Mouse (Mus musculus): ENCODE measurements around the gene Nme8. TPM values are rescaled to one million over a fixed set of nuclear protein-coding genes. Genes with fewer than 3 reads are reported as not detected.

Gene Nme8
- total and polyA plus RNA-seq, 3 experiments, result 0.11 TPM; not detected in 2

DNA sequence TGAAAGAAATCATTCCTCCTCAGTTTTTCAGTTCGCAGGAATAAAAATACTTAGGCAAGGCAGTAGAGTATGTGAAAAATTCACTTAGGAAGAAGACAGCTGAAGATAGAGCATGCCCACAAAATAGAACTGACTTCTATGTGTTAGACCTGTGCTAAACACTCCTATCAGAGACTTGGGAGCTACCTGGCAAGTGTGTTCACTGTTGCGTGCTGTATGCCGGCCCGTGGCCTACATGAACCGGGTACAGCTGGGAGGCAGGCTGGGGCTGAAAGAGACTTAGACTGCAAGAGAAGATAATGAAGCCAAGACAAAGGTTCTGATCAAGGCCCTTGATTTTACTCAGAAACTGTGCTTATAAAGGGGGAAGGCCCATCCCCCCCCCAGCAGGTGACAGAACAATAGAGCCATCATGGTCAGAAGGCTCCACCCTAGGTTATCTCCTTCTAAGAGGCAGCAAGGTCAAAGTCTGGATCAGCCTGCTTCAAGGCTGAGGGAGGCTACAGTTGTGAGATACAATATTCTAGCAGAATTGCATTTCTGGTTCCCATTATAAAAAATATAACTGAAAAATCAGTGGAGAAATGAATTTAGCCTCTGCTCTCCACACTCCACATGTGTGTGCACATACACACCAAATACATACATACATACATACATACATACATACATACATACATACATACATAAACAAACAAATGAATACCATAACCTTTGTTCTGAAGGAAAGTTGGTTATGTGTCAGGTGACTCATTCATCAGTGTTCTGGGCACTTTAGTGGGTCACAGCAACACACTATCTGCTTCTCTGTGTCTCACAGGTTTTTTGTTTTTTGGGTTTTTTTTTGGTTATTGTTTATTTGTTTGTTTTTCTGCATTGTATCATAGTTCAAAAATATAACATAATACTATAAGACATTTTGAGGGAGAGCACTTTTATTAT is 66.6 kb downstream of the Nme8 start:
- H3K27me3 ChIP-seq (ENCODE audit: insufficient read depth, low read length), result peaks cover 5% of the 10 kb centered on the region
- ATAC-seq (ENCODE audit: extremely low read depth, insufficient number of reproducible peaks, low FRiP score, poor library complexity, severe bottlenecking) (no peak), DNase-seq (ENCODE audit: low spot score) (no peak)
- H3K9me3 ChIP-seq (replicated peaks), result no peaks in the 10 kb centered on the region
- no peak for TF ChIP-seq GATA2 (IDR thresholded peaks at IDR 0.05; ENCODE audit: borderline replicate concordance, low read depth, low read length)
- no peak for TF ChIP-seq POLR2AphosphoS5 (IDR thresholded peaks at IDR 0.05; ENCODE audit: insufficient replicate concordance, low read depth, low read length)
- TF ChIP-seq GATA1 (IDR thresholded peaks at IDR 0.05; ENCODE audit: borderline replicate concordance, low read length), result no peak
- no peak for TF ChIP-seq CTCF (IDR thresholded peaks at IDR 0.05; ENCODE audit: low read depth, low read length)
- no peak for TF ChIP-seq TAL1 (conservative IDR thresholded peaks at IDR 0.05; ENCODE audit: low read depth, low read length)
- H3K36me3 ChIP-seq (replicated peaks), result no peaks in the 10 kb centered on the region
- no peaks in the 10 kb centered on the region for H3K4me1 ChIP-seq (ENCODE audit: insufficient read depth, low read depth, low read length)
- no peak overlapping the region for H3K4me3 ChIP-seq (ENCODE audit: low read depth, low read length)

DNA sequence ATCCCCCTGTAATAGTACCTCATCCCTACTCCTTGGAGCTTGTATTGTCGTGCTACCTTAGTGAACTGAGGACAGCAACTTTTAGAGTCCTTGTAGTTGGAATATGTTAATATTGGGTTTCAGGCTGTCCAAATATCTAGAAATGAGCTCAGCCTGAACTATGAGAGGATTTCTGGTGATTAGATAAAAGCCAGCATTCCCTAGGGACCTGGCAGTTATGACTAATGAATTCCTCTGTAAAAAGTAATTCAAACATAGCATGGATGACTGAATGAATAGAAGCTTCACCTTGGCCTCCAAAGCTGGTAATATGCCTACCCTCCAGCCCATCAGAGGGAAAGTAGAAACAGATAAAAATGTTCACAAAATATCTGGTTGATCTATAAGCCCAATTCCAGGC is 71.1 kb downstream of the Nme8 start:
- H3K4me1 ChIP-seq (ENCODE audit: insufficient read depth, low read depth, low read length), result no peaks in the 10 kb centered on the region
- no peak for DNase-seq (ENCODE audit: low spot score)
- peaks cover 7% of the 10 kb centered on the region for H3K27me3 ChIP-seq (ENCODE audit: insufficient read depth, low read length)
- H3K9me3 ChIP-seq (replicated peaks), result no peaks in the 10 kb centered on the region
- ATAC-seq (ENCODE audit: extremely low read depth, insufficient number of reproducible peaks, low FRiP score, poor library complexity, severe bottlenecking), result no peak
- H3K4me3 ChIP-seq (ENCODE audit: low read depth, low read length), result no peak overlapping the region
- no peak for TF ChIP-seq CTCF (IDR thresholded peaks at IDR 0.05; ENCODE audit: low read depth, low read length)
- TF ChIP-seq POLR2AphosphoS5 (IDR thresholded peaks at IDR 0.05; ENCODE audit: insufficient replicate concordance, low read depth, low read length), result no peak
- no peak for TF ChIP-seq TAL1 (conservative IDR thresholded peaks at IDR 0.05; ENCODE audit: low read depth, low read length)
- no peak for TF ChIP-seq GATA1 (IDR thresholded peaks at IDR 0.05; ENCODE audit: borderline replicate concordance, low read length)
- TF ChIP-seq GATA2 (IDR thresholded peaks at IDR 0.05; ENCODE audit: borderline replicate concordance, low read depth, low read length), result no peak
- no peaks in the 10 kb centered on the region for H3K36me3 ChIP-seq (replicated peaks)

DNA sequence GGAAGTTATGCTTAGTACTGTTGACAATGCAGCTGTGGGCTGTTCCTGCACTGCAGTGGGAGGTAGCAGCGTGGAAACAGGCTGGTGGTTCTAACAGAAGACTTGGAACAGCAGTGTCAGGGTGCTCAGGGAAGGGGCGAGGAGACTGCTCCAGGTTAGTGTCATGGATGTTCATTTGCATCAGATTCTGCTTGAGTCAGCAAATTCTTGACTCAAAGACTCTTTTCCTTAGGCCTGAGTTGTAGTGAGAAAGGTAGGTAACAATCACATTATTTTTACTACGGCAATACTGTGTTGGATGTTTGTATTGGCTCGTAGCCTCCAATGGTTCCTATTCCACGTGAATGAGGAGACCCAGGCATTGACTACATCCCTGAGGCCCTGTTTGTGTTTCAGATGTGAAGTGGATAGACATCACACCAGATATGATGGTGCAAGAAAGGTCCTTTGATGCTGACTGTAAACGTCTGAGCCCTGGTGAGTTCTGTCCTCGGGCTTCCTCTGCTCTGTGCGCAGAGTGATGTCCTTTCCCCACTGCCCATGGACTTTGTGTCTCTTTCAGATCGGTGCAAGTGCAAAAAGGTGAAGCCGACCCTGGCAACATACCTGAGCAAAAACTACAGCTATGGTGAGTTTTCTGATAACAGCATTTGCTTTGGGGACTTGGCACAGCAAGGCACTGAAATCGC is 72.8 kb downstream of the Nme8 start:
- Histone ChIP-seq H3K27me3 (ENCODE audit: insufficient read depth, low read length) (peaks cover 7% of the 10 kb centered on the region), H3K36me3 (replicated peaks) (no peaks in the 10 kb centered on the region), H3K9me3 (replicated peaks) (no peaks in the 10 kb centered on the region), H3K4me3 (ENCODE audit: low read depth, low read length) (no peak overlapping the region), H3K4me1 (ENCODE audit: insufficient read depth, low read depth, low read length) (no peaks in the 10 kb centered on the region)
- TF ChIP-seq POLR2AphosphoS5 (IDR thresholded peaks at IDR 0.05; ENCODE audit: insufficient replicate concordance, low read depth, low read length) (no peak), GATA1 (IDR thresholded peaks at IDR 0.05; ENCODE audit: borderline replicate concordance, low read length) (no peak), CTCF (IDR thresholded peaks at IDR 0.05; ENCODE audit: low read depth, low read length) (no peak), TAL1 (conservative IDR thresholded peaks at IDR 0.05; ENCODE audit: low read depth, low read length) (no peak), GATA2 (IDR thresholded peaks at IDR 0.05; ENCODE audit: borderline replicate concordance, low read depth, low read length) (no peak)
- ATAC-seq (ENCODE audit: extremely low read depth, insufficient number of reproducible peaks, low FRiP score, poor library complexity, severe bottlenecking) (no peak), DNase-seq (ENCODE audit: low spot score) (no peak)

DNA sequence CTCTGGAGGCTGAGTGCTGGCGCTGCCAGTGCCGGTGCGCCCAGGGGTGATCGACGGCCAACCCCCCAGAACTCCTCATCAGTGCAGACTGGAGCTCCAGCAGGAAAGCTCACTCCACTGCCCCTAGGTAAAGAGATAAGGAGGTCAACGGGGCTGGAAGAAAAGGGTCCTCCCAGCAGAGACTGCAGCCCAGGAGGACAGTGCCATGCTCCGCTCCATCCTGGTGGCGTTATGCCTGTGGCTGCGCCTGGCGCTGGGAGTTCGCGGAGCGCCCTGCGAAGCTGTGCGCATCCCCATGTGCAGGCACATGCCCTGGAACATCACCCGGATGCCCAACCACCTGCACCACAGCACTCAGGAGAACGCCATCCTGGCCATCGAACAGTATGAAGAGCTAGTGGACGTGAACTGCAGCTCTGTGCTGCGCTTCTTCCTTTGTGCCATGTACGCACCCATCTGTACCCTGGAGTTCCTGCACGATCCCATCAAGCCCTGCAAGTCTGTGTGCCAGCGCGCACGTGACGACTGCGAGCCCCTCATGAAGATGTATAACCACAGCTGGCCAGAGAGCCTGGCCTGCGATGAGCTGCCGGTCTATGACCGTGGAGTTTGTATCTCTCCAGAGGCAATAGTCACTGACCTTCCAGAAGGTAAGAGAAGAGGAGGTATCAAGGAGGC is 74.2 kb downstream of the Nme8 start:
- DNase-seq (ENCODE audit: low spot score) (no peak), ATAC-seq (ENCODE audit: extremely low read depth, insufficient number of reproducible peaks, low FRiP score, poor library complexity, severe bottlenecking) (no peak)
- Histone ChIP-seq H3K36me3 (replicated peaks) (no peaks in the 10 kb centered on the region), H3K9me3 (replicated peaks) (no peaks in the 10 kb centered on the region), H3K27me3 (ENCODE audit: insufficient read depth, low read length) (peaks cover 16% of the 10 kb centered on the region), H3K4me3 (ENCODE audit: low read depth, low read length) (no peak overlapping the region), H3K4me1 (ENCODE audit: insufficient read depth, low read depth, low read length) (no peaks in the 10 kb centered on the region)
- no peak for TF ChIP-seq GATA2 (IDR thresholded peaks at IDR 0.05; ENCODE audit: borderline replicate concordance, low read depth, low read length)
- TF ChIP-seq TAL1 (conservative IDR thresholded peaks at IDR 0.05; ENCODE audit: low read depth, low read length), result no peak
- TF ChIP-seq GATA1 (IDR thresholded peaks at IDR 0.05; ENCODE audit: borderline replicate concordance, low read length), result no peak
- TF ChIP-seq POLR2AphosphoS5 (IDR thresholded peaks at IDR 0.05; ENCODE audit: insufficient replicate concordance, low read depth, low read length), result no peak
- TF ChIP-seq CTCF (IDR thresholded peaks at IDR 0.05; ENCODE audit: low read depth, low read length), result no peak

DNA sequence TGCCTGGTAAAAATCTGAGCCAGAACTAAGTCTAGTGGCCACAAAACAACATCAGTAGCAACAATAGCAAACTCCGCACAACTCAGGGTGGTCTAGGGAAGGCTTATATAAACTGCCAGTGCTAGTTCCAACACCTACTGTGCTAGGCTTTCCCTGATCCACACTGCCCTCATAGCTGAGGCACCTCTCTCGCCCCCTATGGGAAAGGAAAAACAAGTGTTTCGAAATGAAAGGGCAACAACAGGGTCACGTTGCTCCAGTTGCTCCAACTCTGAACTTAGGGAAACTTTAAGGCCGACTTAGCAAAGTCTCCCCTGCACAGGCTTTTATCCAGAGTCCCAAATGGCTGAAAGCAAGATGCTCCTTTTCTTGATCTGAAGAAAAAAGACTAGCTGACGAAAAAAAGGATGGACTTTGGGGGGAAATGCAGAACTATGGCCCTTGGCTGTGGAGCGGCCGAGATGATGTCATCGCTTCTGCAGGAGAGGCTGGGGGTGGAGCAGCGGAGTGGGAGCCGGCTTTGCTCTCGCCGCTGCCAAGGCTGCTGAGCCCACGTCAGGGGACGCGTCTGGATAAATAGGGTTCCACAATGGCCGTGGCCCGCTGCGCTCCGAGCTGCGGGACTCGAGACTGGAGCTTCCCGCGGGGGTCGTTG is 74.9 kb downstream of the Nme8 start, which contains the start of gene Sfrp4:
TSS of gene Sfrp4 (plus strand) at position 532 of the 655 bp plus-strand sequence.
- Histone ChIP-seq H3K9me3 (replicated peaks) (no peaks in the 10 kb centered on the region), H3K4me1 (ENCODE audit: insufficient read depth, low read depth, low read length) (no peaks in the 10 kb centered on the region), H3K4me3 (ENCODE audit: low read depth, low read length) (no peak within 1 kb of the TSS), H3K36me3 (replicated peaks) (no peaks in the 10 kb centered on the region), H3K27me3 (ENCODE audit: insufficient read depth, low read length) (peaks cover 16% of the 10 kb centered on the region; the same call in 1 of the 2 replicates)
- TF ChIP-seq POLR2AphosphoS5 (IDR thresholded peaks at IDR 0.05; ENCODE audit: insufficient replicate concordance, low read depth, low read length), result no peak
- TF ChIP-seq CTCF (IDR thresholded peaks at IDR 0.05; ENCODE audit: low read depth, low read length), result no peak
- TF ChIP-seq GATA2 (IDR thresholded peaks at IDR 0.05; ENCODE audit: borderline replicate concordance, low read depth, low read length), result no peak
- TF ChIP-seq GATA1 (IDR thresholded peaks at IDR 0.05; ENCODE audit: borderline replicate concordance, low read length), result no peak
- no peak for TF ChIP-seq TAL1 (conservative IDR thresholded peaks at IDR 0.05; ENCODE audit: low read depth, low read length)
- DNase-seq (ENCODE audit: low spot score), result no peak
- no peak for ATAC-seq (ENCODE audit: extremely low read depth, insufficient number of reproducible peaks, low FRiP score, poor library complexity, severe bottlenecking)
